Mouse (Mus musculus) adrenal gland, postnatal 10 days (tissue): ENCODE measurements at regions not wholly inside any gene's neighbourhood (a gene's known extent, or its start where the extent isn't known, plus 50 kb on each side); places are given as distances from the start of the nearest gene placed in this dataset.

Experiments
- DNase-seq: peaks from one replicate; pipeline ENCODE4 v3.0.0; 2021; ENCODE audit warnings: mixed read lengths

DNA sequence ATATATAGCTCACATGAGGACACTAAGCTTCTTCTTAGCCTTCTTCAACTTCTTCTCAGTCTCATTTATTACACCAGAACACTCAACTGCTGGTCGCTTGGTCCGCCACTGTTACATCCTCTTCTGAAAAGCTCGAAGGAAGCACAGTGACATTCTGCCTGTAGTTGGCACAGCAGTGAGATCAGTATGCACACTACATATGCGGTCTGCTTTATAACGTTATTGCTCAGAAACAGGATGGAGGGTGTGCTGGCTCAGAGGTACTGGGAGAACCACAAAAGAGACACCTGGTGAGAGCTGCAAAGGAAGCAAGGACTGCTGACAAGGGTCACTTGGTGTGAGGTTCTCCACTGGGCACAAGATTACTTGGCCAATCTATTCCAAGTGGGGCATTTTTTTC lies 179.5 kb downstream of the Ets1 start:
- DNase-seq, result no peak

DNA sequence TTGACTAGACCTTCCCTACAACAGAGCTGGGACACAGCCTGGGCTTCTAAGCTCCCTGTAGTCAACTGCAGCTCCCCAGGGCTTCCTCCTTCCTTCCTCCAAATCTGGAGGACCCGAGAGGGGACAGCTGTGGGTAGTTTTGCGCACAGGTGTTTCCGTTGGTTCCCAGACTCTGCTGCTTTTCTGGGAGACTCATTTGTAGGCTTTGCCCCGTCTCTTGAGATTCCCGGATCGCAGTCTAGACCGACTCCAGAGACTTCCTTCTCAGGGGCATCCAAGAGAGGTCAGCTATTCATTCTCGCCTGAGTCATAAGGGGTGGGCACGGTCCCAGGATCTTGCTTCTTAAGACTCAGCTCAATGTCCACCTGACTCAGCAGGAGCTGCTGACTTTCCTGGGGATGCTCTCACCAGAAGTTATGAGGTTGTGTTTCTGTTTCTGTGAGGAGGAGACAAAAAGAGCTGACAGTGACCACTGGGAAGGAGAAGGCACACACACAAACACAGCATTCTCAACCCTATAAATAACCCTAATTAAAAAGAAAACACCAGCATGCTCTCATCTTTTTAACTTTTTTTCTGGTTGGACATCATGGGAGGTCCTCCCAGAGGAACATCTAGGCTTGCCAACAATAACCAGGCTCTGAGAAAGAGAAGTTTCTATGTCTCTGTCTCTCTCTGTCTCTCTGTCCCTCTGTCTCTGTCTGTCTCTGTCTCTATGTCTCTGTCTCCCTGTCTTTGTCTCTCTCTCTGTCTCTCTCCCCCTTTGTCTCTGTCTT lies 180.8 kb downstream of the Ets1 start:
- DNase-seq, result peak; percentile 31

DNA sequence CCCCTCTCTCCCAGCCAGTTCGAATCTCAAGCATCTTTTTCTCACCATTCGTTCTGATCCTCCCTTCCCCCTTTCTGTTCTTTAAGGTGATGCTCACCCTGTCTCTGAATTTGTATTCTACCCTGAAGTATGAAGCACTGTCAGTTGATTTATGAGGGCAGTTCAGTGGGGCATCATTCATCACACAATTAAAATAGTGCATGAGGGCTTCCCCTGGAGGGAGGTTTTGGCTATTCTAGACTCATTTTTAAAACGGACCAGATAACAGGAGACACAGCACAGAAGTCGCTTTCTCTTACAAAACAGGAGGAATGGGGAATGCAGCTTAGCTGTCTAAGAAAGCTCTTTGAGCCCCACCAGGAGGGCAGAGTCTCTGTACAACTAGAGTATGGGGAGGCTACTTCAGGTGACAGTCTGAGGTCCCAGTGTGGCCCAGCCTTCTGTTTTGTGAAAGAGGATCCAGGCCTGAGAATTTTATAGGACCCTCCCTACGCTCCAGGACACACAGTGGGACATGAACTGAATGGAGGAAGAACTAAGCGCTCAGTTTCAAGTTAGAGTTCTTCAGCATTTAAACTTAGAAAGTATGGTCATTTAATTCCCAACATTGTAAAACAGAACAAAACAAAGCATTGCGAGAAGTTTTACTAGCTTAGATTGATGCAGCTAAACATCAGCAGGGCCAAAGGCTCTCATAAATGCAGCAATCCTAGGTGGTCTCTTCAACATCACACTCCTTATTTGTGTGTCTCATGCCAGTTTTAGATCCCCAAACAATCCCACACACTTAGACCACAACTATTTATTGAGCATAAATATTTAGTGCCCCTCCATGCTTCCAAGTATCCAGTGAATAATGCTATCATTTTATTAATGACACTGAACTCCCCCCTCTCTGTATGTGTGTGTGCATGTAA lies 181.7 kb downstream of the Ets1 start:
- no peak for DNase-seq

DNA sequence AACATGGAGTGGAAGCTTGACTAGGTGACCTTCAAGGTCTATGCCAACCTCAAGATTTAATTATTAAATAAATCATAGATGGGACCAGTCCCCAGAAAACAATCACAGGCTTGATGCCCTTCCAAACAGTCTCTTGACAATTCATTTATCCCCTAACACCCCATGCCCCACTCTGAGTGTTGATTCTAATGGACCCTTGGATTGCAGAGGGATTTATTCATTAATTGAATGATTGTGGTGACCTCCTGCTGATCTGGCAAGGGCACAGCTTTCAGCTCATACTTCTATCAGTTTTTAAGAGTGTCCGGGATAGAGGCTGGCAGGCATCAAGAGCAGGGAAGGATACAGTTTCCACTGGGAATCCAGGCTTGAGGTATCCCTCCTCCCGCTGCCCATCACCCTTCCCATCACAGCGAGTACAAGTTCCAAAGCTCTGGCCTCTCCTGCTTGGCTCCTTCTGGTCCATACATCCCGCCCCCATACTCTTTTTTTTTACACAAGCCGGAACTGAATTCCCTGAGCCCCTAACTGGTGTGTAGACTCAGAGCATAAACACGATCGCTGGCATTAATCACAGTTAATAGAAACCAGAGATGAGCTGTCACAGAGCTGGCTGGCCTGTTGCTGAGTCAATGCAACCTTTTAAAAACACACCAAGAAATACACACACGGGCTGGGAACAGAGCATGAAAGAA lies 187.6 kb downstream of the Ets1 start:
- no peak for DNase-seq

DNA sequence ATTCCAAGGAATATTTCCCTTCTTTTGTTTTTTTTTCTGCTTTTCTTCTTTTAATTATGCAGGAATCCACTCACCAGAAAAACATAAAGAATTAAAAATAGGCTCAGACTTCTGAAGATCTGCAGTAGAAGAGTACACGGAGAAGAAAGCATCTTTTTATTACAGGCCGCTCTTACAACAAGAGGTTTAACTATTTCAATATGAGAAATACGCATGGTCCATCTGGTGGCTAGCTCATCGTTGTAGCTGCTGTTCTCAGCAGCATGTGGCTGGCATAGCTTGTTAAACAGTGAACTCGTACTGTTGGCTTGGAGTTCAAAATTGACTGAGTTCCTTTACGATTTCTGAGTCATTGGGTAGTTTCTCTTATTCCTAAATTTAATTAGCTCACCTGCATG lies 188.1 kb downstream of the Ets1 start:
- no peak for DNase-seq

DNA sequence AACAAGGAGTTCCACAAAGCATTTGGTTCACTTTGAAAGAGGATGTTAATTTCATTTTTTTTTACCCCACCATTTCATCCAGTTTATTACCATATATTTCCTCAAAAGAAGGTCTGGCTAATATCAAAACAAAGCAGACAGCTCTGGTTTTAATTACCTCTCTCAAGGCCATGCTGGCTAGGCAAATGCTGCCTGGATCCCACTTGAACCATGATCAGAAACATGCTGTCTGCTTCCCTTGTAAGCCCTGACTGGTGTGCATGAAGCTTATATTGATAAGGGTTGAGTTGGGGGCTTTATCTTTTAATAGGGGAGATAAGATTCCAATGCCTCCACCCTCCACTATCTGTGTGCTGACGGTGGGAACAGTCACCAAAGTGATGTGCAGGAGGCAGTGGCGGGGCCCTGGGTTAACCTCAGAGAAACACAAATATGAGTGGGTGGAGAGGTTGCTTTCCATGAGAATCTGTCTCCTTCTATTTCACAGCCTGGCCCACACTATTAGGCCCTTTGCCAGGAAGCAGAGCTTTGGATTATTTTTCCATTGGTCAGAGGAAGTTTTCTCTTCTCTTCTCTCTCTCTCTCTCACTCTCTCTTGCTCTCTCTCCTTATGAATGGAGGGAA lies 194.4 kb downstream of the Ets1 start:
- no peak for DNase-seq

DNA sequence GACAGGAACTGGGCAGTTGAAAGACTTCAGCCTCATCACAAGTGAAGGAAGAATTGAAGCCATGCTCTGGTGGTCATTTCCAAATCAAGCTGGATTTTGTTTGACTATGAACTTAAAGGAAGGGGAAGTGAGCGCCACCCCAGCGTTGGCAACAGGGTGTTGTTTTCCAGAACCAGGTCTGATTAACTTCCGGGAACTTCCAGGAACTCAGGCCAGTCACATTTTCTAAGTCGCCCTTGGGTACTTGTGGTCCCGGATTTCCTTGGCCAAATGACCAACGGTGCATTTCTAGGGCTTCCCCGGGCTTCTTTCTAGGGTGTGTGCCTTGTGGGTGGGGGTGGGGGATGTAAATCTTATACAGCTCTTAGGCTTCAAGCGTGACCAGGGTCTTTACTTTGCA lies 197.4 kb downstream of the Ets1 start:
- no peak for DNase-seq

DNA sequence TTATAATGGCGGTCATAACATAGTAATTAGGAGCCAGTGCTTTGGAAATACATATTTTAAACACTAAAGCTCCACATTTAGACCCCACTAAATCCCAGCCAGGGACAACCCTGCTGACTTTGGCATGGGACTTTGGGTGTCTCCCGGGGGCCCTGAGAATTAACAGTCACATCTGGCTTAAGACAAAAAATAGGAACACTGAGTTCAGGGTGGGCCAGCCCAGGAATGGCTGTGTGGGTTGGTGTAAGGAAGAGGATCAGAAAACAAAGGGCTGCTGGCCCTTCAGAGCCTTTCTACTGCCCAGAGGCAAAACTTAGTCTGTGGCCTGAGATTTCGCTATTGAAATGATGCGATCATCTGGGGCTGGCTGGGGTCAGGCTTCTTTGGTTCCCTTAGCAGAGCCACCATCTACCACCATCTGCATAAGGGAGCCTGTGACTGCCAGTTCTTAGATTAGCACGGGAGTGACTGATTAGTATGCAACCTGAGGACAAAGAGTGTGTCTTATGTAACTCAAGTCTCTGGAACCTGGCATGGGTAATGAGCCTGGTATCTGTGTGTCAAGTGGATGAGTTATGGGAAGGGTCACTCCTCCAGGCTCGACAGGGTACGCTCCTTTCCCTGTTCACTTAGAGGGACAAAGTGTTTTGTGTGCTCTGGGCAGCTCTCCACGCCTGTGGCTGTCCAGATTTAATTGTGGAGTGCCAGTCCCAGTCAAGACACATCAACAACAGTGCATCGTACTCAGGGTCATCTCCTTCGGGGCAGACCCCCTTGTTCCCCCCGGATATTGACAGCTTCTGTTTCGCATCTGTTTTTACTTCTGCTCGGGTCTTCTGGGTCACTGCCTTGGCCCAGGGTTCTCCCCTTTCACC lies 199.0 kb downstream of the Ets1 start:
- no peak for DNase-seq

DNA sequence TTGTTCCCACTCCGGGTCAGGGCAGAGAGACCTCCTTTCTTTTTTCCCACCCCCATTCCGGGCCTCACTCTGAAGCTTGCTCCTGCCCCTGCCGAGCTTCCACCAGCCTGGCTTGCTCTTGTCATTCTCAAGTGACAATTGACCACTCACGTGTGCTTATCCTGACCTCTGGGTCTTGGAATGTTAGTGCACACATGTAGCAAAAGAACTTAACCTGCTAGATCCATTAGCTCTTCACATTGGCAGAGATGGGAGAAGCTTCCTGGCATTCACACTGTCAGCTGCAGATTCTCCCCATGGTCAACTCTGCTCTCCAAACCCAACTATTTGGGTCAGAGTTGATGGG lies 199.6 kb downstream of the Ets1 start:
- DNase-seq, result no peak

DNA sequence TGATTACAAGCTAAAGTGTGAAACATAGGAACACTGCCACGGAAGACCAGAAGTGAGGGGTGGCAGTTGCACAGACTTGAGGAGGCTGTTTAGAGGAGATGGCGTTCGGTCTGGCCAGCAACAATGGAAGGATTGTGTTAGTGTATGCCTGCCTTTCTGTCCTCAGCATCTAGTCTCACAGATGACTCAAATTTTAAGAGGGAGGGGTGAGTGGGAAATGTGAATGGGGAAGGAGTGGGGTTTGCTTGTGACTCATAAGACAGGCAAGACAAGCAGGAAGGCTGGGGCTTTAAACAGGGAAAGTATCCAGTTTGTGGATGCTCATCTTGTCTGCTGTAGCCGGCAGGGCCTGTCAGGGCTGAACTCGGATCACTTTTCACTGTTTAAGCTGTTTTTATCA lies 200.3 kb downstream of the Ets1 start:
- no peak for DNase-seq

DNA sequence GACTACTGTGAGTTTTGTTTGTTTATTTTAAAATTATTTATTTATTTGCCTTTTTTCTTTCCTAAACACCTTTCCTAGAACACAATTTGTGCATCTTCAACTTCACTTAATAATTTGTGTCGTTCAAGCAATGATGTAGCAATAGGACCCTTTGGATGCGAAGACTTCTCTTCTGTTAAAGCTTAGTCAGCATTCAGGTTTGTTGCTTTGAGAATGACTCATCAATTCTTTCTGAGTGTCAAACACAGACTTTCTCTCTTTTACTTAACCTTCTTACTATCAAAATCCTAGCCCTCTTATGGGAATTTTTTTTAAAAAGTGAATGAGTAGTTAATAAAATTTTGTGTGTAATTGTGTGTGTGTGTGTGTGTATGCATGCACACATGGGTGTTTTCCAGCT lies 211.3 kb downstream of the Ets1 start:
- no peak for DNase-seq

DNA sequence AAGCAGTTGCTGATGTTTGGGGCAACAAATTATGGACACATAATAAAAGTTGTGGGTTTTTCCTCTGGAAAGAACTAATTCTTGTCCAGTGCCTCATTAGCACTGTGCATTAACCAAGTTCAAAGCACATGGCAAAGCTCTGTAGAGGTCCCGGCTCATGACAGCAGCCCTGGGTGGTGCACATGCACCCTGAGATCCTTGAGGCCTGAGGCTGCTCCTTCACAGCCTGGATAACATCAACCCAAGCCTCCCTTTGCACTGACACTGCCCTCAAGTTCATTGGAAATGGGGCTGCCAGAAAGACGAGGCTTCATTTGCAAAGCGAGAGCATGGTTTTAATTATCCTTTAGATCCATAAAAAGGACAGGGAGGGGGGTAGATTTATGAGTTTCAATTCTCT lies 216.3 kb downstream of the Ets1 start:
- DNase-seq, result no peak

DNA sequence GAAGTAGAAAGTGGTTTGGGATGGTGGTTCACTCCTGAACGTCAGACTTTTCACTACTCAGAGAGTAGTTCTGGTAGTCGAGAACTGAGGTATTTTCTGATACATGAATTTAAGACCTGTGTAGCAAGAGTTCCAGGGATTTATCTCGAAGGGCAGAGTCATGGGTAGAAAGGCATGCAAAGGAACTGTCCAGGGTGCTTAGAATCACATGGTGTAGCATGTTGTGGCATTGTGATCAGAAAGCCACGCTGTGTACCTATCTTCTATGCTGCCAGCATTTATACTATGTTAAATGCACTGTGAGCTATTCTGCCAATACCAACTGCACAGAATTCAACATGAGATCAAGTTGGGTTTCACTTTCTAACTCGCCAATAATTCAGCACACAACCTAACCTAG lies 227.3 kb downstream of the Ets1 start:
- peak; percentile 21 for DNase-seq

DNA sequence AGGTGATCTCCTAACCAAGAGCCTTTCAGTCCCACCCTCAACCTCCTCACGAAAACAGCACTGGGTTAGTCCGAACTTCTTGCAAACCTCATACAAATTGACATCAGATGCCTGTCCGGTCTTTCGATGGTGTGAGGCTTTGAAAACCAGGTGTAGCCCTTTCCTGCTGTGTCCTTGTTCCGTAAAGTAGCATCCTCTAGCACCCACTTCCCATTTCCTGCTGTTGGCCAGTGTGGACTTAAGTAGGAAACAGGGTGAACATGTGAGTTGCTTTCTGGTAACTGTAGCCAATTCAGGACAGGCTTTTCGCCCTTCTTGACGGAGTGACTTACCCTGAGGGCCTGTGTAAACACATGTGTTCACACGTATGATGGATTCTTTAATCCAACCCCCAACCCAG lies 232.9 kb downstream of the Ets1 start:
- DNase-seq, result no peak

DNA sequence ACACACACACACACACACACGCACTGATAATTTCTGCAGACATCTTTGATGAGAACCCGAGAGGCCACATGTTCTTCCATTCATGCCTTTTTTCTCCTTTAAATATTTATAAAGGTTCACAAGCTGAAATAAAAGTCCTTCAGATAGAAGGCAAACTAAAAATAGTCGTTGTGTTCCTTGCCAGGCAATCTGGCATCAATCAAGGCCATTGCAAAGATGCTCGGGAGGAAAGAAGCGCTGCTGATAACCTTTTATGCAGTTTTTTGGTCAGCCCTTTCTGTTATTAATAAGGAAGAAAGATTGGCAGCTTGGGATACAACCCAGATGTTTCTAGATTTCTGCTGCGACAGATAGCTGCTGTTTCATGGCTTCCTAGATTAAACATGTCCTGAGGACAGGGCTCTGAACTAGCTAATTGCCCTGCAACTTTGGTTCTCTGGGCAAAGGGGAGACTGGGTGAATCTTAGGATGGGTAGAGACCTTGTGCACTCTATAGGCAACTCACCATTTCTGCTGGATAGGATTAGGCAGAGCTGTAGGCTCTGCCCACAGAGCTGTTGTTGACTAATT lies 238.4 kb downstream of the Ets1 start:
- DNase-seq, result peak; percentile 15

DNA sequence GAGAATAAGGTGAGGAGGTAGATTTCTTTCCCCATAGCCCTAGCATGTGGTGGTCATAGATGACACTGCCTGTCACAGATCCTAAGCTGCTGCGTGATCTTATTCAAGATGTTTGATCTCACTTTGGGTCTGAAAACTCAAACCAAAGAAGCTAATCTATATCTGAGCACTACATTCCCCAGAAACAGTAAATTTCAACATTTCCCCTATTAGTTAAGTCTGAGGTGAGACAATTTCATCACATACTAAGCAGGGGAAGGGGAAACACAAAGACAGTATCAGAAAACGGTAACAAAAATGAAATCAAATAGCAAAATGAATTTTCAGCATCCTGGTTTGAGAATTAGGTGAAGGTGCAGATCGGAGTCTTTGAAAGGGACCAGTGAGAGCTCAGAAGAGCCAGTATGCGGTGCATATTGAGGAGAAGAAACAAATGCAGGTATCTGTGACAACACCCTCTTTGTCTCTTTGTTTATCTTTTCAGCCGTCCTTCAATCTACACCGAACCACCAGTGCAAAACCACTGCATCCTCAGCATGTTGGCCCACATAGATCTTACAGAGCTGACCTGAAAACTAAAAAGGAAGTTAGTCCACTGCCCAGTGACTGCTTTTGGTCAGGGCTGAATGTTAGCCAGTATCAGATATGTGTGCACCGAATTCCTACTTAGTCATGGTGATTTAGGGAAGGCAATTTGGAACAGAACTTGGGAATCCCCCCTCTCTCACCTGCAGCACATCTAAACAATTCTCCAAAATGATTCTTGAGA lies 247.0 kb downstream of the Ets1 start:
- no peak for DNase-seq

DNA sequence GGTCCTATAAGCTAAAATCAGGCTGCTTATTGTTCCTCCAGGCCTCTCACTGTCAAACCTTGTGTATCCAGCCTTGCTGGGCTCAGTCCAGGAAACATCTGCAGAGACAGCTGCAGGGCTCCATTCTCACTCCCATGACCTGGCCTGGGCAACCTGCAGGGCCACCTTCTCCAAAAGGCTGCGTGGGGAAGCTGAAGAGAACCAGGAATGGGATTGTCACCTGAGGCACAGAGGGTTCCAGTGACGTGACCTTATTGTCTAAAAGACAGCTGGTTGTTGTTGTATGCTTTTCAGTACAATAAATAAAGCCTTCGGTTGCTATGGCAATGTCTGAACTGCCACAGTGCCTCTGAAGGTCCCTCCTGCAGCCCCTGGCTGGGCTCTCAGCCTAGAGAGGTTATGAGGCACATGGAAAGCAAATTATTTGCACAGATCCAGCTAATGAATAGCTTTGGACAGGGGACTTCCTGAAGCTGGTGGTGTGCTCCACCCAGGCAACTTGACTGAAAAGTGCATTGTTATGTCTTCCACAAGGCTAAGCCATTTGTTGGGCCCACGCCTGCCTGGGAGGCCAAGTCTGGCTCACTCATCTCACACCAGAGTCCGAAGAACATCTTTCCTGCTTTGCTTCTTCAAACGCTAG lies 250.1 kb downstream of the Ets1 start:
- DNase-seq, result peak; percentile 26

DNA sequence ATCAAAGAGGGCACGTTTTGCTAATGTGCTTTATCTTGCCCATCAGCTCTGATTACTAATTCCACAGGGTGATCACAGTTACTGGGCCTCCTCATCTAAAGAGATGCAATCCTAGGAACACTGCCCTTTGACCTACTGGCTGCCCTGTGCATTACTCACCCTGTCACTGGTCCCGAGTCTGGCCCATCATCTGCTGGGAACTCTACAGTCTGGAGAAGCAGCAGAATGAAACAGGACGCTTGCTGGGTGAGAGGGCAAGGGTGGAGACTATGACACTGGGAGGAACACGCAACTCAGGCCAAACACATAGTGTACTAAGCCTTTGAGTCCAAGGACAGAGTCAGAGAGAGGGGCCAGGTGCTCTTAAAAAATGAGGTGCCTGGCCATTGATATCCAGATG lies 263.8 kb downstream of the Ets1 start:
- DNase-seq, result no peak

DNA sequence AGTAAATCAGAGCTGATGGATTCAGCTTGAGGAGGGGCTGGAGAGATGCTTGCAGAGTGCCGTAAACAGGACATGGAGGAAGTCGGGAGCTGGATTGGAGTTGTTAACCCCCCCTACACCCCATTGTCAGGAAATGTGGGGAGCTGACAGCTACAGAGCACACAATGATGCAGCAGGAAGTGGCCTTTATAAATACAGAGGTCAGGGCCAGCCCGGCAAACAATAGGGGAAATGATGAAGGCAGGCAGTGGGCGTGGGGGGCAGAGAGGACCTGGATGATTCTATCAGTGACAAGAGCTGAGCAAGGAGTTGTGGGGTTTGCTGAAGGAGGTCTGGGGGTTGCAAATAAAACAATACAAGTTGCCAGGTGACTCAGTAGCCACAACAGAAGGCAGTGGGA lies 265.3 kb downstream of the Ets1 start:
- peak; percentile 37 for DNase-seq
